Mouse (Mus musculus) lung, adult 18-20 months (tissue): ENCODE results near the gene Laptm5.
A peak's percentile ranks its signal among the peaks of the same experiment; 100 is the strongest.

Experiments
- DNase-seq, 2 experiments: peaks; one replicate each; pipeline ENCODE4 v3.0.0; 2022; ENCODE audit warnings: mixed read lengths in 2 of 2

The Laptm5 gene

DNA sequence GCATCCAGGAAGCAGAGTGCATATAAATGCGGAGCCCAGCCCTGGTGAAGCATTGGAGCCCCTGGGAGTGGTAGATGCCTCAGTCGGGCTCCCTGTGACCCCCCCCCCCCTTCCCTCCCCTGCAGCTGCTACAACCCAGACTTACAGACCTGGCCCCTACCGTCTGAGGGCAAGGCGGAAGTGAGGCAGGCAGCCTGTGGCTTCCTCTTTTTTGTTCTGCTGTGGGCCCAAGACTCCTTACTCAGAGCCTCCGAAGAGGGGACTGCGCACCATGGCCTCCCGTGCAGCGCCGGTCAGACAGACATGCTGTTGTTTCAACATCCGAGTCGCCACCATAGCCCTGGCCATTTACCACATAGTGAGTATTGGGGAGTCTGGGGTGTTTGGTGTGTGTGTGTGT, at the start of gene Laptm5:
TSS of gene Laptm5 (plus strand) at position 49 of the 400 bp plus-strand sequence.
- DNase-seq, result peak; percentile 54 to 71

DNA sequence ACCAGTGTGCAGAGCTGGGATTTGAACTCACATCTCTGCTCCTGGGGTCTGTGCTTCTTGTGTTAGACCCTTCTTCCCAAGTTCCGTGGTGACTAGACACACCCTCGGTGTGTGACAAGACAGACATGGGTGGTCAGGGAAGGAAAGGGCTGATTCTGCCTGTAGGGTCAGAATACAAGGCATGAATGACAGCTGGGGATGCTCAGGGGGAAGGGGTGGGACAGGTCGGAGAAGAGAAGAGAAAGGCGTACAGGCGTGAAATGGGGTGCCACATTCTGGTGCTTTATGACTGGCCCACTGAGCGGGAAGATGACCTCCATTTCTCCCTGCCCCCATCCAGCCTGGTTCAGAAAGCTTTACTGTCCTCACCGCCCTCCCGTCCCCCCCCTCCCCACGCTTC, 47.5 kb upstream of the Laptm5 start:
- DNase-seq, result no peak

DNA sequence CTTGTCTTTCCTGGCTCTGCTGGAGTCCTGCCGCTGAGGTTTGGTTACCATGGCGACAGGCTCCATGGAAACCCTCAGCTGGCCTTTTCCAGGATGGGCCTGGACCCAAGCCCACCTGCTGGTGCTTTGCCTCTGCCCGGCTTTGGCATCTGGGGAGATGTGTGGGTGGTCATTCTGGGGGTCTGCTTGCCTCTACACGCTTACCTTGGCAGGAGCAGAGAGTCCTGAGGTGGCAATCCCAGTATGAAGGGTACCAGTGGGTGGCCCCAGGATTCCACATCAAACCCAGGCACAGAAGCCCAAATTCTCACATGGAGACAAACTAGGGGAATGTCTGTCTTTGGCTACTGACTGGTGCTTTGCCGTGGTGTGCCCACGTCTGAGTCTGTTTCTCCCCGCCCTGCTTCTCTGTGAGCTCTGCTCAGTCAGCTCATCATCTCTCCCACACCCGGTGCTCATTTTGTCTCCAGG, 47.0 kb upstream of the Laptm5 start:
- DNase-seq, result no peak

DNA sequence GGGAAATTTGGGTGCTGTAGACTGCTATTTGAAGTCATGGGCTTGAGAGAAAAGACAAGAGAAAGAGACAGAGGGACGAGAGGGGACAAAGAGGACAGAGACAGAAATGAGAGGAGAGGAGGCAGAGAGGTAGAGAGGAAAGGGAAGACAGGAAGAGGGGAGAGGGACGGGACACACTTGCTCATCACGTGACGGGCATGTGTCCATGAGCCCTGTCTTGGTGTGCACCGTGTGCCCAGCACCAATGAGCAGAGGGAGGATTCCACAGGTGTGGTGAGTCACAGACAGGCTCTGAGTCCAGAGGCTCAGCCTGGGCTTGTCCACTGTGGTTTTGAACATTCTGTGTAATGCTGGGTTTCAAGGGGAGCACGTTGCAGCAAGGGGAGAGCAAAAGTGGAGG, 45.0 kb upstream of the Laptm5 start:
- DNase-seq, result no peak

DNA sequence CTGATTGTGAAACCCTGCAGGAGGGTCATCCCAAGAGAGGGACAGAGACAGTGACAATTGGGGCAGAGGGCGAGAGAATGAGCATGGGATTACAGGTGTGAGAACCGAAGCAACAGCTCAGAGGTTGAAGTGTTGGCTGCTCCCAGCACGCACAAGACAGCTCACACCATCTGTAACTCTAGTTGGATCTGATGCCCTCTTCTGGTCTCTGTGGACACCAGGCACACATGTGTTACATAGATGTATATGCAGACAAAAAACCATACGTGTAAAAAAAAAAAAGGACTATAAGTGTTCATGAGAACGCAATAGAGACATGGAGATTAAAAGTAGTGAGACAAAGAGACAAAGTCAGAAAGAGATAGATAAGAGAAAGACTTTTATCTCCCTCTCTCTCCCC, 44.1 kb upstream of the Laptm5 start:
- no peak for DNase-seq

DNA sequence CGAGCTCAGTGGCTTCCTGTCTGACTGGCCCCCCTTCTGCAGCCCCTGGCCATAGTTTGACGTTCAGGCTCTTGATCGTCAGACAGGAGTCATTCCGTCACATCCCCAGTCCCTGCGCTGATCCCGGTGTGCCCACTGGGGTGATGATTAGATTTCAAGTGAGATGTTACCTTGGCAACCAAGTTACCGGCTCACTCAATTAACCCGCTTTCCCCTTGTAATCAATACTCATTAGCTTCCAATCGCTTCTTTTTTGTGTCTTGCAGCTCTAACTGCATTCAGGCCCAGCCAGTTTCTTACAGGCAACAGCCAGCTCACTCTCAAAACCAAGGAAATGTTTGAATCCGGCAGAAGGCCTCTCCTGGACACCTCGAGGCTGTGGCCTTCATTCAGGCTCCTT, 40.5 kb upstream of the Laptm5 start:
- no peak for DNase-seq

DNA sequence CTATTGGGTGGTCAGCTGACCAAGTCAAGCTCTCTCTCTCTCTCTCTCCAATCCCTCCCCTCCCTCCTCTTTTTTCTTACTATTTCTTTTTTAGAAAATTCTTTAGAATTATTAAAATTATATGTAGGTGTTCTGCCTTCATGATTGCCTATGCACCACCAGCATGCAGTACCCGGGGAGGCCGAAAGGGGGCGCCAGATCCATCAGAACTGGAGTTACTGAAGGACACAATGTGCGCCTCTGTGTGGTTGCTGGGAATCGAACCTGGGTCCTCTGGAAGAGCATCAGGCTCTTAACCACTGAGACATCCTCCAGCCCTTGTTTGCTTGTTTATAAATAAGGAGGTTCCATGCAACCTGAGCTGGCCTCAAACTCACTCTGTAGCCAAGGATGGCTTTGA, 39.5 kb upstream of the Laptm5 start:
- no peak for DNase-seq

DNA sequence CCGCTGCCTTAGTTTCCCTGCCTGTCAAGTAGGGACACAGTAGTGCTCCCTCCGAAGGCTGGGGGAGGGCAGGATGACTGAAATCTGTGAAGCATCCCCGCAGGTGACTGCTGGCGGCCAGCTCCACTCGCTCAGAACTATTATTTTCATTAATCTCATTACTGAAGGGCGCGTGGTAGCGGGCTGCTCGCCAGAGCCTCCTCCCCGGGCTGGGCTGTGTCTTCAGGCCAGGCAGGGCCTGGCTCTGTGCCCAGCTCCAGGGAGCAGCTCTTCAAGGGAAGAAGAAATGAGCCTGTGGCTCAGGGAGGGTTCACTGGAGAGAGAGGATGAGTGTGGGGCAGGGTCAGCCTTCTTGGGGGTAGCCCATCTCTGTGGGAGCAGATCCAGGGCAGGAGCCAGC, 38.3 kb upstream of the Laptm5 start:
- DNase-seq, result peak; percentile 39 to 56

DNA sequence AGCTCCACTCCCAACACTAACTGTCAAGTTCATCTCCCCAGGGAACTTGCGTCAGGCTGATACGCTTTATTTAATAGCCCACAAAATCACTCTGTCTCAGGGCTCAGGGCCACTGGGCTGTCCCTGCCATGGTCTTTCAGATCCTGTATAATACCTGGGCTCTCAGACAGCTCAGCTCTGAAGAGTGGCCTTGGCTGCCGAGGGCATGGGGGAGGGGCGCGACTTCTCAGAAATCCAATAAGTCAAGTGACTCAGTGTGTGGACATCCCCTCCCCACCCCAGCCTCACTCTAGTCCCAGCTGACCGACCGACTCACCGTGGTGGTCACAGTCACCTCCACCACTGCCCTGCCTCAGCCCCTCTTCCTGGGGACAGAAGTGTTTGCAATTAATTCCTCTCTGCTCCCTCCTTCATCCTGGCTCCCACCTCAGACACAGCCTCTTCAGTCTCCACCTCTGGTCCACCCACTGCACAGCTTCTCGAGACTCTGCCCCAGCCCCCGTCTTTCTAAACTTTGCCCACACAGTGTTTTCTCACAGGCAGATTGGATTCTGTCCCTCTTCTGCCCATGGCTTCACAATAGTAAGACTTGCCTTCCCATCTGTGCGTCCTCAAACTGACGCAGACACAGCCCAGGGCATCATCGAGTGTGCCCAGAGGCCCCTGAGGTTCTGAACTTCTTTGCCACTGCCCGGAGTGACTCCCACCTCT, 36.8 kb upstream of the Laptm5 start:
- DNase-seq, result no peak

DNA sequence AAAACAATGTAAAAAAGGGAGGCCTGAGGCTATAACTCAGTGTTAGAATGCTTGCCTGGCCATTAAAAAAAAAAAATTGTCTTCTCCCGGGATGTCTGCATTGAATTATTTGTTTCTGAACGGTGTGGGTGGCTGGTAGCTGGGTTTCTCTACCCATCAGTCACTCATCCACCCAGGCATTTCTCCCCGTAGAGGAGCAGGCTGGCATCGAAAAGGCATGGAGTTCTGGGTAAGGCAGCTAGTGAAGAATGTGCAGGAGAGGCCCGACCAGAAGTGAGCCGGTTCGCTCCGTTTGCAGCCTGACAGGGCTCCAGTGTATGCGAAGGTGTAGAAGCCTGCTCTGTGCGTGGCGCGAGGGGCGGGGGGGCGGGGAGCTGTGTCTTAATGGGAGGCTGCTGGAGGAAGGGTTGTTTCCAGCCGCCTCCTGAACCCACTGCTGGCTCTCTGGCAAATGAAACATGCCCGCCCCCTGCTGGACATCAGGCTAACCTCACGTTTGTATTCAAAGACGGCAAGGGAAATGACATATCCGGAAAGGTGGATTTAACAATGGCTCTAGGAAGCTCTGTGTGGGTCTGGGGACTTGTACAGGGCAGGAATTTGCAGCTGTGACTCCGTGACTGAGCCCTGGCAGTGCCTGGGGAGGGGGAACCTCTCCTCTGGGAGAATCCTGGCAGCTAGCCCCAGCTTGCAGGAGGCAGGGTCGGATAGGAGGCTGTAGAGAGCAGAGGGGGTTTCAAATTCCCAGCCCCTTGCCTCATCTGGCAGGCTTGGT, 34.5 kb upstream of the Laptm5 start:
- DNase-seq, result peak; percentile 78 to 85

DNA sequence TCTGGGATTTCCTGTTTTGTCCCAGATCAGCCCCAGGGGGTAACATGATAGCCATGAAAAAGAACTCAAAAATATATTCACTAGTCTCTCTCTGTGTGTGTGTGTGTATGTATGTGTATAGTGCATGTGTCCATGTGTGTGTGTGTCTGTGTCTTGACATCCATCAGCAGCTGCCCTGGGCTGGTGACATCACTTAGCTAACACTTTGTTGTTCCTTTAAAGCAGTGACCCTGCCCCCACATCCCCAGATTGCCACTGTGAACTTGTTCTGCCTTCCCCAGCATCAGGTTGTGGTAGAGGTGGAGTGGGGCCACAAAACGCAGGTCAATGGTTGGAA, 33.9 kb upstream of the Laptm5 start:
- DNase-seq, result no peak

DNA sequence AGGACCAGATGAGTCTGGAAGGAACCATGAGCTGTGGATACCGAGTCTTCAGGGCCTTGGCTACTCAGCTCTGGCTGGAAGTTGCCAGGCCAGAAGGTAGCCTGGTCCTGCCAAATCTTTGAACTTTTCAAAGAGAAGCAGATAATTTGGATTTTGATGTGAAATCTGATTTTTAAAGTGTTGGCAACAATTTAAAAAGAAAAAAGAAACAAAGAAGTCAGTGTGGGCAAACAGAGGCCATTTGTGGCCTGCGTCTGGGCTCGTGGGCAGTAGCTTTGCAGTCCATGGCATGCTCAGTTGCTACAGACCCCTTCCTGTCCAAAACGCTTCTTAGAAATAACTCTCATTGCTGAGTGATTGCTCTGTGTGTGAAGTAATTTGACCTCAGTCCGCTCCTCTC, 31.6 kb upstream of the Laptm5 start:
- no peak for DNase-seq

DNA sequence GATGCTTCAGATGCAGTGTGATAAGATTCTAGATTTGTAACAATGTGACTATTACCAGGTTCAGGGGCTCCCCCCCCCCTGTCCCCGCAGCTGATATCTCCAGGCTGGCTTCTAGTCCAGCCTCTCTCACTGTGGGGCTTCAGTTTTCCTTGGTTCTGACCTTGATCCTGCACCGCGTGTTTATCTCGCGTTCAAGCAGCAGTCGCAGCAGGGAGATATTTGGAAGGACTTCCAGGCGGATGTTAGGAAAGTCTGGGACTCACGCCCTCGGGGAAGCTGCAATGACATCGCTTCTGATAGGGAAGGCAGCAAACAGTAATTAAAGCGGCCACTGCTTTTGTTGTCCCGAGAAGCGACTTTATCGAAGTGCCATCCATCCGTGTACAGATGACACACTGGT, 30.2 kb upstream of the Laptm5 start:
- no peak for DNase-seq

DNA sequence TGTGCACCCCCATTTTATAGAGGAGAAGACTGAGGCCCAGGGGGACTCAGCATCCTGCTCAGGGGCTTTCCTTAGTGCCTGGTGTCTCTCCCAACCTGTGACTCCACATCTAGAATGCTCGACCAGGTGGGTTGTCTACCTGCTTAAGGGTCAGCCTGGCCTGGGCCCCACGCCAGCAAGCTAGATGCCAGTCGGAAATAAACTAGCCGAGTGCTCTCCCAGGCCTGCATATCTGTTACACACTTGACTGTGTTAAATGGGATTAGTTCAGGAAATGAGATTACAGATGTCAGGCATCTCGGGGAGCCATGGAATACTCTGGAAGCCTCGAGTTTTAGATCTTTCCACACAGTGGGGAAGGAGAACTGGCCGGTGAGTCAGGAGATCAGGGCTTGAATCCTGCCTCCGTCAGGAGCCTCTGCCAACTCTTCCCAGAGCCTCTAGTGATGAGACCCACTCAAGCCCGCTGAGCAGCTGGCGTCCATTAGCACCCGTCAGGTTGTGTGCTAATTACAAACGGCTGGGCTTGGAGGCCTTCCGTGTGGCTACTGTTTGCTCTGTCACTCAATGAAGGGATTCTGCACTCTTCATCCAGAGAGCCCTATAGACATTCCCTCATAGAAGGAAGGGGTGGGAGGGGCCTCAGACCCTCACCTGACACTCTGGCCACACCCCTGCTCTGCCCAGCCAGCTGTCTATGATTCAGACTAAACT, 28.9 kb upstream of the Laptm5 start:
- DNase-seq, result no peak

DNA sequence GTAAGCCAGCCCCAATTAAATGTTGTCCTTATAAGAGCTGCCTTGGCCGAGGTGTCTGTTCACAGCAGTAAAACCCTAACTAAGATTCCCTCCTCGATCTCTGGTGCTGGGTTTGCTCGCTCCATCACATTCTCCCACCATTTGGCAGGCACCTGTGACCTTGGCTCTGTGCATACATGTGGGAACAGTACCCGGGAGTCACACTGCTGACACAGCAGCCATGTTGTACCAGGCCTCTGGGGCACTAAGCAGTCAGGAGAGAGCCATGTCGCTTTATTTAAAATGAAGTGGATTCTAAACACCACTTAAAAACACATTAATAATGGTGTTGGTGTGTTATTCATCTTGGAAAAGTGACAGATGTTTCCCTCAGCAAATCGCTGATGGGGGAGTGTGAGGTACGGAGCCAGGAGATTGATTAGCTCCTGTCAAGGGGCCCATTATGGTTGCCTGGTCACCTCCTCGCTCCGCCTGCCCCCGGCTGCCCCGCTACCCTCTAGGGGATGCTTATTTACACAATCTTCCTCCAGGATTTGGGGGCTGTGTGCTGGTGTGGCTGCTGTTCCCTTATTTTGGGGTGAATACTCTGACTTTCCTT, 25.7 kb upstream of the Laptm5 start:
- no peak for DNase-seq

DNA sequence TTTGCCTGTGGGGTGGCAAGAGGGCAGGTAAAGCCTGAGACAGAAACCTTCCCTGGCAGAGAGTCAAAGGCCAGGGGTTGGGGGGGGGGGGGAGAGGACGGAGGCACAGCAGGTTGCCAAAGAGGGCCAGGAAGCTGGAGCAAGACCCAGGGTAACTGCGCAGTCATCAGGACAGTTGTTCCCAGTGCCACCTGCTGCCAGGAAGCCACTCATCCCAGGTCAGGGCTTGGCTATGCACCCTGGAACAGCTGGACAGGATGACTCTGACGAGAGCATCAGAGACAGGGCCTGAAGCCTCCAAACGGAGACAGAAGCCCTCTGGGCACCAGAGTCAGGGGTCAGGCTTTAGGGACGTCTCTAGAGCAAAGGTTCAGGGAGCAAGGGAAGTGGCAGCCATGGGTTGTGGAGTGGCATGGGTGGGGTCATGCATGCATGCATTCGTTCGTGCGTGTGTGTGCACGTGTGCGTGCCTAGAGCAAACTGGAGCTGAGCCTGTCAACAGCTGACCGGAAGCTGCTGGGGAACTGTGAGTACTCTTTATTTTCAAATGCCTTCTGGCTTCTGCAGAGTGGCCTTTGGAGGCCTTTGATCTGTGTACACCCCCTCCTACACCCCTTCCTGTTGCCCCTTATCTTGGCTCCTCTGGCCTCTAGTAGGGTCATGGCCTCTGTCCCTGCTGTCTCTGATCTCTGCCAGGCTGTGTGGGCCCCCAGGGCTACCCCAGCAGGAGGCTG, 23.0 kb upstream of the Laptm5 start:
- peak; percentile 49 to 63 for DNase-seq

DNA sequence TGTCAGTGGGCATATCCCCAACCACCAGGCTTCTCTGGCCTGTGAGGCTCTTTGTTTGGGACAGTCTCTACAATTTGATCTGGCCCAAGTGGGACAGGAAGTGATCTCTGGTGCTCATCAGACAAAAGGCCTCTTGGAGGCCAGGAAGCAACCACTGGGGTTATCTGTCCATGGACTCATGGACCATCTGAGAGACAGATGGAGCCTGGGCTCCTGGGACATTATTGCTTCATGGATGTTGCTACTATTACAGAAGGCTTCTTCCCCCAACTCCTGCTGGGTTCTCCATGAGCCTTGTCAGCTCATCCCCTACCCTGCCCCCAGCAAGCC, 22.4 kb upstream of the Laptm5 start:
- no peak for DNase-seq

DNA sequence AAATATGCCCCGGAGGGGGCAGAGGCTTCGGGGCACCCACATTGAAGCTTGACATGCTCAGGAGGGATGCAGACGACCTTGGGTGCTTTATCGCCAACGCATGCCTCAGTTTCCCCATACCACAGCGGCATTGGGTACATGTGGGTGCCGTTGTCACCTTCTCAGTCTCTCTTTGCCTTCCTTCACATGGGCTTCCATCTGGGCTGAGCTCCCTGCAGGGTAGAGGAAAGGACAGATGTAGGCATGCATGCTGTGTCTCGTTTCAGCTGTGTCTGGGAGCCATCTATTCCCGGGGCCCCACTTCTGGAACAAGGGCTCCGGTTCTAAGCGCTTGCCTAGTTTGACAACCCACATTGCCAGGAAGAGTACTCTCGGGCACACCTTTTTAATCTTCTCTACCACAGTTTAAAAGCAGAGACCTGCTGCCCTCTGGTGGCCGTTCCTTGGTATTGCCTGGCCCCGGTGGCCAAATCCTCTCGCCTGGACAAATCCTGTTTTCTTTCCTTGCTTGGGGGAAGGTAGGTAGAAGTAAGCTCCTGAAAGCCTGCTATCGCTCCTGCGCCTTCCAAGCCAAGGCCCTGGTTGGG, 20.8 kb upstream of the Laptm5 start:
- peak; percentile 57 to 65 for DNase-seq

DNA sequence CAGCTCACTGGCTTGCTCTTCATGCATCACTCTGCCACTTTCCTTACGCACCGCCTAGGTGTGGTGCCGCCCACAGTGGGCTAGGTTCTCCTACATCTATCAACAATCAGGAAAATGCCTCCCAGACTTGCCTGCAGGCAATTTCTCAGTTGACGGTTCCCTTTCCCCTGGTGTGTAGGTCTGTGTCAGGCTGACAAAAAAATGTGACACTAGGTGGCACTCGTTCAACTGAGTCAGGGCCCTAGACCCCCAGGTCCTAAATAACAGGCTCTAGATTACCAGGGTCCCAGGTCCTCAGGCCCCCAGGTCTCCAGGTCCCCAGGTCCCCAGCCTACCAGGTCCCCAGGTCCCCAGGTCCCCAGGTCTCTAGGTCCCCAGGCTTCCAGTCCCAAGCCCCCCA, 19.2 kb upstream of the Laptm5 start:
- no peak for DNase-seq

DNA sequence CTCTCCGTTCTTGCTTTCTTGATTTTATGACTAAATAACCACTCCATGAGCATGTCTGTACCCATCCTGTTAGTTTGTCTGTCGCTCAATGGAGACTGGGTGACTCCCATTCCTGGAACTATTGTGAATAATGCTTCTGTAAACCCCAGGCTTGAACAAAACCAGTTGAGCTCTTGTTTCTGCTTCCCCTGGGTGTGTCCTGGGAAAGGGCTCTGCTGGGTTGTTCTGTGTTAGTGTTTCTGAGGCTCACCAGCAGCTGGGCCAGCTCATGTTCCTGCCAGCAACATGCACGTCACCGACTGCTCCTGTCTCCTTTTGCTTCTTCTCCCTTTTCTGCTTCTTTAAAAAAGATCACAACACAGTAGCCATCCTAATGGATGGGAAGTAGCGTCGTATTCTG, 17.2 kb upstream of the Laptm5 start:
- no peak for DNase-seq

DNA sequence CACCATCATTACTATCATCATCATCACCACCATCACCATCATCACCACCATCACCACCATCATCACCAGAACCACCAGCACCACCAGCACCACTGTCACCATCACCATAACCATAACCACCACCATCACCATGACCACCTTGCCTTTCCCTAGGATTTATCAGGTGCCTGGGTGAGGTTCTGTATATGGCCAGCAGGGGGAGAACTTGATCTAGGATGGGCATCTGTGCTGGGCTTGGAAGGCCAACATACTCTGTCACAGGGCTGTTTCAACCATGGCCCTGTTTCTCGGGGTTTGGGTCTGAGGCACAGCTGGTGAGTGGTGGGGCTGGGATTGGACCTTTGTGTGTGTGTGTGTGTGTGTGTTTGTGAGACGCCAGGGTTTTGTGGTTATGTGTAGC, 16.6 kb upstream of the Laptm5 start:
- peak in 1 of 2 experiments; percentile 27 for DNase-seq

DNA sequence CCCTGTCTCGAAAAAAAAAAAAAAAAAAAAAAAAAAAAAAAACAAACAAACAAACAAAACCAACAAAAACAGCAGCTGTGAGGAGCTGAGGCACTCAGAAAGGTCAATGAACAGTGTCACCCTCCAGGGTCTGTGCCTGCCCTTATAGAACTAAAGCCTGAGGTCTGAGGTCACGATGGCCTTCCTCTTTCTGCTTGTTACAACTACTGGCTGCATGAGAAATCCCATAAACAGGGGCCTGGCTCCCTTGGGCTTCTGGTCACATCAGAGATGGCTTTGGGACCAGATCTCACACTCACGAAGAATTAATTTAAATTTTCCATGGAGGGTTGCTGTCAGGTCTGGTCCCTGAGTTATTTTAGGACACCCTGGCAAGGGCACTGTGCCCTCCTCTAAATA, 13.5 kb upstream of the Laptm5 start:
- no peak for DNase-seq
